Mouse (Mus musculus) thymus, postnatal 36 days (tissue): ENCODE measurements around the gene Zscan29.
"Not testable (repeated sequence)": the region's sequence is repeated elsewhere in the genome, so short reads cannot be mapped to it uniquely, and the experiment has no call there.

ENCODE experiments used
- DNase-seq, 2 experiments: peaks; one replicate each; pipeline ENCODE4 v3.0.0; 2022; ENCODE audit warnings: mixed read lengths in 2 of 2

The Zscan29 gene

DNA sequence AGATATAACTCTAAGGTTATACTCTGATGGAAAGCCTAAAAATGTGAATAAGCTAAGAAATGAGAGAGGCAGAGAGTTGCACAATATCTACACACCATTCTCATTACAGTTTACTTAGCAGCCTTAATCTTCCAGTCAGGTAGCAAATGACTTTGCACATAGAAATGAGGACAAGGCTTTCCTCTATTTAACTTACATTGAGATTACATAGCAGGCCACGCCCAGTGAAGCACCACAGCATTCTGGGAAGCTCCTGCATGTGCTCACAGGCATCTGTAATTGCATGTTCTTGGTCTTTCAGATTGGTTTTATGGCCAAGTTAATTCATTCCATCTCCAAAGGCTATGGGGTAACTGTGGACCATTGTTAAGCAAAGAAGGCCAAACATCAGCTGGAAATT lies 38.1 kb downstream of the Zscan29 start:
- no peak for DNase-seq

DNA sequence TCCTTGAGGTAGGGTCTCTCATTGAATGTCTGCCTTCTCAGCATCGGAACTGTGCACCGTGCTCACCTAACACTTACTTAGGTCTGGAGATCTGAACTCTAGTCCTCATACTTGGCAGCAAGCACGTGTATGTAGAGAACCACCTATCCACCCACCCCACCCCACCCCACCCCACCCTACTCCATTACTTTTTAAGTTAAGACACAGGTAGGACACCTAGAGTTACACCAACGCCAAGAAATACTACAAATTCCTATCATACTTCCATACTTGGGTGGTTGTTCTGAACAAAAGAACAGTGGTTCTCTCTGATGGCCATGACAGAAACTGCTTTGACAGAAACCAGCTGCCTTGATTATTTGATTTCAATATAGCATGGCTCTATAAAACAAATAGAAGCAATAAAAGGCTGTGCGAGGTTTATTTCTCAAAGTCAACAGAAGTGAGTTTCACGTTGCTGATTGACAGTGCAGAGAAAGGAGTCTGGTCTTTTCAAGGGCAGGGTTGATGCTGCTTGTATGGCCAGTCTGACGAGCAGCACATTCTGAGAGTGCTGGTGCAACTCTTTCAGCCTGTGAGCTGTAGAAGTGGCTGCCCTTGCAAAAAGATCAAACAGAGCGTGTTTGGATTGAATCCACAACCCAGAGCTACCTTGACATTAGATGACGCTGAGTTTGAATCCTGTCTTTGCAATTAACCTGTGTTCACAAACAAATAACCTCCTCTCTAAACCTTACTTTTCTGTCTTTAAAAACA lies 41.9 kb downstream of the Zscan29 start:
- no peak for DNase-seq

DNA sequence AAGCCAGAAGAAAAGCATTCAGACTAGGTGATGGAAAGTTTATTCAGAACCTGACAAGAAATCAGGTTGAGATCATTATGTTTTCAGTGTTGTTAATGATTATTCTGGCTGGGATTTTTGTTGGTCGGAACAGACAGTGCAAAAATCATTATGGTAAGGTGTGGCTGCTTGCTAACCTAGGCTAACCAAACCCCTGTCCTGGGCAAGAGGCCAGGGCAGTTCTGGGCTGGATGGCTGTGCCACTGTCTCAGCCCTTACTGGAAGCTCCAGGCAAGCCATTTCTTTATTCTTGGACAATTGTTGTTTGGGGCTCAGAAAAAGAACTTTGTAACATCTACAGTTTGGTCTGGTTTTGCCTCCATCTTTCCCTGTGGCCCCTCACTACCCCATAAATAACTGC lies 43.4 kb downstream of the Zscan29 start:
- DNase-seq = no peak

DNA sequence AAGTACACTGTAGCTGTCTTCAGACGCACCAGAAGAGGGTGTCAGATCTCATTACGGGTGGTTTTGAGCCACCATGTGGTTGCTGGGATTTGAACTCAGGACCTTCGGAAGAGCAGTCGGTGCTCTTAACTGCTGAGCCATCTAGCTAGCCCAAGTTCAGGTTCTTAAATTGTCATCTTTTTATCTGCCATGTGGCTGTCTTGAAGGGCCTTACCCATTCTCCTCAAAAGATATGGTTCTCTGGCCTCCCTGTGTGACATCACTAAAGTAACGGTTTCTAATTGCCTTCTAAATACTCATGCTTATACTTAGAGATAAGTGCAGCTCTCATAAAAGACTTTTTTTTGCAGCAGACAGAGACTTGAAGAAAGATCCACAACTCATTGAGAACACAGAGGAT lies 44.6 kb downstream of the Zscan29 start:
- not testable (repeated sequence) for DNase-seq

DNA sequence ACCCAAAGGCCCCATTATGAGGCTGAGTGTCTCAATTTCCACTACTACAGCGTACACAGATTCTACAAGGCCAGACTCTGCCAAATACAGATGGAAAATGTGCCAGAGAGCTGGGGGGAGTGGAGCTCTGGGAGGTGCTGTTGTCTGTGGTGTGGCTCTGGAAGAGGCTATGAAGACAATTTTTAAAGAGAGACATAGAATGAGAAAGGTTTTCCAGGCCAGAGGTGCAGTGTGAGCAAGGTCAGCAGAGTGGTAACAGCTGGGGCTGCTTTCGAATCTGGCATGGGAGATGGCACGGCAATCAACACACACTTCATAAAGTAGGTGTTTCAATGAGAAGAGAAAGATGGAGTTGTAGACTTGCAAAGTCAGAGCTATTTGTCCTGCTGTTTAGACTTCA lies 51.7 kb downstream of the Zscan29 start:
- DNase-seq = no peak

DNA sequence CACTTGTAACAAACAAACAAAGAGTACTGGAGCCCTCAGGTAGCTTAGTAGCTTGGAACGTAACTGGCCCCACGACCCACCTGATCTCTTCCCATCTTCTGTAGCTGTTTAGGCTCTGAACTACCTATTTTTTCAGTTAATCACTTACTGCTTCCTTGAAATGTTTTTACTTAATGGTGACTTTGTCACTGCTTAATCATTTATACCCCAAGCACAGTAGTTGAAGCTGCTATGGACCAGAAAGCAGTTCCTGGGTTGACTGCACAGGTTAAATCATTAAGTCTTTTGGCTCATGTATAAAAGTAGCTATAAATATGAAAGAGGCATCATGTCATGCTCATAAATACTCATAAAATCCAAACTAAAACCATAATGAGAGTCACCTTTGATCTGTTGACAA lies 55.5 kb downstream of the Zscan29 start:
- no peak for DNase-seq

DNA sequence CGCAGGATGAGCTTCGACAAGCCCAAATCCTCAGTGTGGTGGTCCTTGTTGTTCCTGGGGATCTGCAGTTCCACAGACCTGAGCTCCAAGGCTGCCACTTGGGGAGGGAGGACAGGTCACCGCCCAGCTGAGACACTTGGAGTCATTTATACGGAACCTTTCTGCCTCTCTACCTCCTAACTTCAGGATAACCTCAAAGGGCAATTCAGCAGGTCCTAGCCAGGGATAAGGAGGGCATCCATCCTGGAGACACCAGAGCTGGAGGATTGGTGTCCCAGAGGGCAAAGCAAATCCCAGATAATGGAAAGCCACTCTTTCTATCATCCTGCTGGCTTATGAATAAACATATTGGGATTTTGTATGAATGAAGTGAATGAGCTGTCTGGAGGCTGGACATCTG lies 61.2 kb downstream of the Zscan29 start, which contains the start of gene Tgm7:
Gene Tgm7 (minus strand): TSS at position 101 of the 400 bp plus-strand sequence.
- no peak for DNase-seq
